Mouse (Mus musculus) ovary, postnatal 10 days (tissue): ENCODE measurements at regions not wholly inside any gene's neighbourhood (a gene's known extent, or its start where the extent isn't known, plus 50 kb on each side); places are given as distances from the start of the nearest gene placed in this dataset.

Experiments used
- DNase-seq: peaks from one replicate; pipeline ENCODE4 v3.0.0; 2022; ENCODE audit warnings: low spot score

- no peak for DNase-seq
Measured at GRCm38 (mm10) chr8:90762390-90762789, 54.8 kb downstream of the Gm19935 start.

- DNase-seq: no peak
Measured at GRCm38 (mm10) chr8:90761947-90762346, 55.2 kb downstream of the Gm19935 start.

GRCm38 (mm10) chr8:90761446-90761845, 55.7 kb downstream of the Gm19935 start:
- DNase-seq: no peak

GRCm38 (mm10) chr8:90759531-90759930, 57.7 kb downstream of the Gm19935 start:
- DNase-seq: no peak

- no peak for DNase-seq
Measured at GRCm38 (mm10) chr8:90755020-90755419, 62.2 kb downstream of the Gm19935 start.

GRCm38 (mm10) chr8:90743546-90743945, 73.6 kb downstream of the Gm19935 start:
- DNase-seq: no peak

- no peak for DNase-seq
Measured at GRCm38 (mm10) chr8:90740963-90741733, 76.0 kb downstream of the Gm19935 start.

- no peak for DNase-seq
Measured at GRCm38 (mm10) chr8:90740302-90740962, 76.8 kb downstream of the Gm19935 start.

DNA sequence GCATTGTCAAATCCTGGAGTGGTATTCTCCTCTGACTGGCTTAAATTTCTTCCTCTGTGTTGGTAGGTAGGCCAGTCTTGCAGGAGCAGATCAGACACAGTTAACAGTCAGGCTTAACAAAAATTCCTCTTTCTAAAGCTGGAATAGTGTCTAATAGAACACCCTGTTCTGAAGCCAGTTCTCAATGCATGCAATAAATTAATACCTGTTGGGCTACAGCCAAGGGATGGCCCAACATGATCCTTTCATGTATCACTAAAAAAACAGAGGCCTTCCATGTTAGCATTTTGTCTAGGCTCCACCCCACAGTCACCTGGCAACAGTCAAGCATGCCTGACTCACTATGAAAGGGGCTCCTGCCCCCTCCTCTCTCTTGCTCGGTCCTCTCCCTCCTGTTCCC, 89.2 kb downstream of the Gm19935 start:
- DNase-seq: no peak

DNA sequence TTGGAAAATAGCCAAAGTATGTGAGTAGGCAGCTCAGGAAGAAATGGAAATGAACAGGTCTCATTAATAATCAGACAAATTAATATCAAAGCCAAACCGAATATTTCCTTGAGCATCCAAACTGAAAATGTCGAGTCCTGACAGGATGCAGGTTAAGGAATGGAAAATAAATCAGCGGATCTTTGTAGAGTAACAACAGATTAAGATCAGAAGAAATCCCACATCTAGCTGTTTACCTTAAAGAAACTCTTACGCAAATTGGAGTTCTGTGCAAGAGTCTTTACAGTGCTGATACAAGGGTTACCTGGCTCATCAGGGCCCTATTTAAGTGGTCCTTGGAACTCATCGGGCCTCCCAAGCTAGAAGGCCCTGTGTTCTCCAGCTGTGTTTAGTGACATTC, 92.0 kb downstream of the Gm19935 start:
- DNase-seq: no peak

DNA sequence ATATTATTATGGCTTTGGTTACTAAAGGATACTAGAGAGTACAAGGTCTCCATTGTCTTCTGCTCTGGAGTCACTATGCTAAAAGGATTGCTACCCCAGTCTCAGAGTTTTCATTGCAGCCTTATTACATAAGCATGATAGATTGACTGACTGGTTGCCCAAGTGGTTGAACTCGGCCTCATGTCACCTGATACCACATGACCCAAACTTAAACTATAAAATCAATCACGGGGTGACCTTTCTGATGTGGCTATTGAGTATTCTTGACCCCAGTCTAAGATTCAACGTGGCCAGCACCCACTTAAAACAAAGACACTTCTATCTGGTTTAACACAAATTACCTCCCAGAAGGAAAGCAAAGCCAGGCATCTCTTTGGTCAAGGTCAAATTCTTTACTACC, 100.8 kb downstream of the Gm19935 start:
- DNase-seq: no peak

- peak; percentile 19 for DNase-seq
Measured at GRCm38 (mm10) chr8:90708524-90708923, 108.7 kb downstream of the Gm19935 start.

DNA sequence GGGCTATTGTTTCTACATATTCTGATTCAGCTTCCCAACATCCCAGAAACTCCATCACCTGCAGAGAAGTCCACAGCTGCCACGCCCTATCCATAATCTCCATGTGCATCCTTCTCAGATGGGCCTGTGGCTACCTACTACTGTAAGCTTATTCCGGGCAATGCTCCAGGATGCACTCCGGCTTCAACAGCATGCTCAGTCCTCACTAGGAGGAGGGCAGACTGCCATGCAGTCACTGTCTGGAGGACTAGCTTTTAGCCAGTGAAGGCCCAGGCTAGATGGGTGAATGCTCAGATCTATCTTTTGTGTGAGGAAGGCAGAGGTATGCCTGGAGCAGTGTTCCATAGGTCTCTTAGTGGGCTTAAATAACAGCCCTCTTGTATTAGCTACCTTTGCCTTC, 124.7 kb downstream of the Gm19935 start:
- DNase-seq: no peak

DNA sequence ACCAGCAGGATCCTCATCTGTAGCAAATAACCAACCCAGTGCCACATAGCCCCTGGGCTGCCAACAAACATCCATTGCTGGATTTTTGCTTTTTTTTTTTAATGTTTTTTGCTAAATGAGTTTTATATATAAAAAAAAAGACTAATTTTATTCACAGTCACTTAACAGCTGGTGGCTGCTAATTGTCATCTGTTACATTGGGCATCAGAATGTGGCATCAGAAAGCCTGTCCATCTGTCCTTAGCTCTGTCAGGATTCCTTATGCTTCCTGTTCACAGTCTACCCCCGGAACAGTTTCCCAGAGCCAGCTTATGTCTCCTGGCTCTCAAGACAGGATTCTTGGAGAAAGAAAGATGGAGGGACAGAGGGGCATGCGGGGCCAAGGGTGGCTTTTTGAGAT, 132.1 kb downstream of the Gm19935 start:
- DNase-seq: no peak

DNA sequence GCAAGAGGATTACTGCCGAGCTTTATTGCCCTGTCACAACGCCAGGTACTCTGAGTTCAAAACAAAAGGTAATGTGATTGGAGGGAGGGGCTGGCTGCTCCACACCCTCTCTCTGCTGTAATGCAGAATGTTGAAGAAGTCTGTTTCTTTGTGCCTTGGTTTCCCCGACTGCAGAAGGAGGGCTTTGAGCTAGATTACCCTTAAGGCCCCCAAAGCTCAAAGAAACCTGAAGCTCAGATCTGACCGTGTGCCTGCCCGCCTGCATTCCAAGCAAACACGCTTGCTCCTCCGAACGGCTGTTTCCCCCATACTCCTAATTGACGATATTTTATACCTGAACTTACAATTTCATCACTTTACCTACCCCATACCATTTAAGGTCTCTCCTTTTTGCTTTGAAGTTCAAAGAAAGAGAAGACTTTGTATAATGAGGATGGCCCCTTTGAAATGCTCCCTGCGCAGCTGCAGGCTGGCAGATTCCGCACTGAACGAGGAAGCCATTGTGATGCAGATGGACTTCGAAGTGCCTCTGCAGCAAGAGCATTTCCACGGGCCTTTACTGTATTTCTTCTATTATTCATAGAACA, 146.6 kb downstream of the Gm19935 start:
- DNase-seq: no peak

DNA sequence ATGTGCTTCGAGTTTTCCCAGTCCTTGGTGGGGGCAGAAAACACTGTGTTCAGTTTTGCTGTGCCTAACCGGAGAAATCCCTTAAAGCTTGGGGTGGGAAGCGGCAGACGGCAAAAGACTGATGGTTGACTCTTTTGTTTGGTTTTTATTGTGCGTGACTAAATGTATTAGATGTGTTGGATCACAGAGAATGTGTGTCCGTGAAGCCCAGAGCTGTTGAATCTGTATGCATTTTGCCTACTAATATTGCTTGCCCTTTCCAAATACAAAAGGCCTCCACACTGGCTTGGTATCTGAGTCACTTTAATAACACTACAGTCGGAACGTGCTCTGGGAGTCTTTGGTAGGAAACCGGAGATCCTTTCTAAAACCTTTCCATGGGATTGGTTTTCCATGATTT, 147.8 kb downstream of the Gm19935 start:
- no peak for DNase-seq

GRCm38 (mm10) chr8:90659066-90659465, 158.1 kb downstream of the Gm19935 start:
- no peak for DNase-seq

GRCm38 (mm10) chr8:90657641-90658051, 159.5 kb downstream of the Gm19935 start:
- DNase-seq: no peak

- no peak for DNase-seq
Measured at GRCm38 (mm10) chr8:90657116-90657515, 160.1 kb downstream of the Gm19935 start.

GRCm38 (mm10) chr8:90656436-90657090, 160.6 kb downstream of the Gm19935 start:
- no peak for DNase-seq

- DNase-seq: no peak
Measured at GRCm38 (mm10) chr8:90654786-90655185, 162.4 kb downstream of the Gm19935 start.

GRCm38 (mm10) chr8:90642392-90642791, 174.8 kb downstream of the Gm19935 start:
- DNase-seq: no peak

GRCm38 (mm10) chr8:90636770-90637169, 180.4 kb downstream of the Gm19935 start:
- no peak for DNase-seq
